Mouse (Mus musculus): ENCODE data around the gene Pskh1. TPM values are rescaled to one million over a fixed set of nuclear protein-coding genes. Genes with fewer than 3 reads are reported as not detected.
A peak's percentile ranks its signal among the peaks of the same experiment; 100 is the strongest.

The Pskh1 gene
- polyA plus RNA-seq, 1 experiment from 2014 or later: 30.4 TPM

- Histone ChIP-seq H3K27ac (ENCODE audit: low read length) (peak overlapping the region; percentile 86), H3K9me3 (replicated peaks; ENCODE audit: control insufficient read depth, low read length) (no peaks in the 10 kb centered on the region), H3K4me1 (ENCODE audit: control insufficient read depth, insufficient read depth, low read length) (peaks cover 31% of the 10 kb centered on the region), H3K27me3 (ENCODE audit: control insufficient read depth, insufficient read depth, low read length) (no peaks in the 10 kb centered on the region), H3K9ac (ENCODE audit: low read length) (peak overlapping the region; percentile 93), H3K36me3 (ENCODE audit: control insufficient read depth, insufficient read depth, low read length) (no peaks in the 10 kb centered on the region), H3K4me3 (replicated peaks; ENCODE audit: low read length) (peak overlapping the region; percentile 84), H3K4me2 (ENCODE audit: low read depth, low read length) (peak overlapping the region; percentile 87)
- no peak for ATAC-seq (ENCODE audit: insufficient read depth, low FRiP score)
- 12% methylated on average over 15 of the region's 15 CpGs for WGBS
Observed at GRCm38 (mm10) chr8:105856168-105856835, 43.9 kb upstream of the Pskh1 start.

DNA sequence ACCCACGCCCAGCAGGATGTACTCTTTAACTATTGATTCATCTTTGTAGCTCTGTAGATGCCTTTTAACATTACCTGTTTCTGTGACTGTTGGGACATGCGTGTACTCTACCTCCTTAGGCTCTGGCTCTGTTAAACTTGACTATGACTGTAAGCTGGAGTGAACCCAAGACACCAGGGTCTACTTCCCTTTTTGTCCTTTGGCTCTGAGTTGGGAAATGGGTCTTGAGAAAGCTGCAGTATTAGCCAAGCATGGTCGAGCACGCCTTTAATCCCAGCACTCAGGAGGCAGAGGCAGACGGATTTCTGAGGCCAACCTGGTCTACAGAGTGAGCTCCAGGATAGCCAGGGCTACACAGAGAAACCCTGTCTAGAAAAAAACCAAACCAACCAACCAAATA lies 41.7 kb upstream of the Pskh1 start:
- no peaks in the 10 kb centered on the region for H3K9me3 ChIP-seq (replicated peaks; ENCODE audit: control insufficient read depth, low read length)
- no peaks in the 10 kb centered on the region for H3K27me3 ChIP-seq (ENCODE audit: control insufficient read depth, insufficient read depth, low read length)
- no peak for ATAC-seq (ENCODE audit: insufficient read depth, low FRiP score)
- 82% methylated on average over 5 of the region's 5 CpGs for WGBS
- no peak overlapping the region for H3K4me2 ChIP-seq (ENCODE audit: low read depth, low read length)
- H3K27ac ChIP-seq (ENCODE audit: low read length): peak overlapping the region; percentile 93; the same call in 1 of the 2 replicates
- H3K4me3 ChIP-seq (replicated peaks; ENCODE audit: low read length): no peak overlapping the region
- no peak overlapping the region for H3K9ac ChIP-seq (ENCODE audit: low read length)
- H3K4me1 ChIP-seq (ENCODE audit: control insufficient read depth, insufficient read depth, low read length): peaks cover 45% of the 10 kb centered on the region
- no peaks in the 10 kb centered on the region for H3K36me3 ChIP-seq (ENCODE audit: control insufficient read depth, insufficient read depth, low read length)

GRCm38 (mm10) chr8:105859314-105859713 lies 40.9 kb upstream of the Pskh1 start:
- H3K9me3 ChIP-seq (replicated peaks; ENCODE audit: control insufficient read depth, low read length): no peaks in the 10 kb centered on the region
- ATAC-seq (ENCODE audit: insufficient read depth, low FRiP score): no peak
- peaks cover 45% of the 10 kb centered on the region for H3K4me1 ChIP-seq (ENCODE audit: control insufficient read depth, insufficient read depth, low read length)
- peak overlapping the region; percentile 59 for H3K4me2 ChIP-seq (ENCODE audit: low read depth, low read length)
- H3K36me3 ChIP-seq (ENCODE audit: control insufficient read depth, insufficient read depth, low read length): no peaks in the 10 kb centered on the region
- H3K9ac ChIP-seq (ENCODE audit: low read length): no peak overlapping the region
- 45% methylated on average over 5 of the region's 5 CpGs for WGBS
- H3K27me3 ChIP-seq (ENCODE audit: control insufficient read depth, insufficient read depth, low read length): no peaks in the 10 kb centered on the region
- peak overlapping the region; percentile 93 for H3K27ac ChIP-seq (ENCODE audit: low read length)
- peak overlapping the region; percentile 98; the same call in 1 of the 2 replicates for H3K4me3 ChIP-seq (replicated peaks; ENCODE audit: low read length)

DNA sequence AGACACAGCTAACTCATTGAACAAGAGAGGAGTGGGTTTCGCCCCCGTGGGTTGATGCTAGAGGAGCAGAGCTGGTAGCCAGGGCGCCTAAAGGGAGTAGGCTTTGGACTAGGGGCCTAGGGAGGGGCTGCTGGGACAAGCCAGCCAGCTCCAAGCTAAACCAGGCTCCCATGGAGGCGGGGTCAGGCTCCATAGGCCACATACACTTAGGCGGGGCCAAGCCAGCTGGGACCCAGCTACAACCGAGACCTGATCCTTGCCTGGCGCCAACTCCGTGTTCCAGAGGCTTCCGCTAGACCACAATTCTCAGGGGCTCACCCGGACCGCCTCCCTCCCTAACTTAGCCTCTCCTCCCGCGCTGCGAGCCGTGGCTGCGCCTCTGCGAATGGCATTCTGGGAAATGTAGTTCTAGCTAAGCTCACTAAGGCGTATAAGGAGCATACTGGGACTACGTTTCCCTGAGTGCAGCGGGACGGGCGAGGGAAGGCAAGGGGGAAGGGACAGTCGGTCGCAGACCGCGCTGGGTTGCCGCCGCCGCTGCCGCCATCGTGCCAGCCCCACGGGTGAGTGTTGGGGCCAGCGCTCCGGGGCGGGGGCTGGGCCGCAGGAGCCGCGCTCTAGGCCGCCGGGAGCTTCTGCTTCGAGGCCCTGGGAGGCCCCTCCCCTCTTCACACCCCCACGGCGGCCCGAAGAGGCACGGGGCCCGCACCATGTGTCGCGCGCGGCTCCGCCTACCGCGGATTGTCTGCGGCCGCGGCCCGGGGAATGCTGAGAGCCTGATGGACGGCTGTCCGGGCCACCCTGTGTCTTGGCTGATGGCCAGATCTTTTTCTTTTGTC lies 39.9 kb upstream of the Pskh1 start, which contains the start of gene Nutf2:
Gene Nutf2 (plus strand): TSS at position 438 of the 839 bp plus-strand sequence.
- WGBS: 1% methylated on average over 58 of the region's 59 CpGs
- Histone ChIP-seq H3K4me3 (replicated peaks; ENCODE audit: low read length) (peak within 1 kb of the TSS; percentile 98), H3K36me3 (ENCODE audit: control insufficient read depth, insufficient read depth, low read length) (no peaks in the 10 kb centered on the region), H3K9me3 (replicated peaks; ENCODE audit: control insufficient read depth, low read length) (no peaks in the 10 kb centered on the region), H3K27ac (ENCODE audit: low read length) (peak within 1 kb of the TSS; percentile 93), H3K9ac (ENCODE audit: low read length) (peak within 1 kb of the TSS; percentile 95), H3K4me1 (ENCODE audit: control insufficient read depth, insufficient read depth, low read length) (peaks cover 45% of the 10 kb centered on the region), H3K27me3 (ENCODE audit: control insufficient read depth, insufficient read depth, low read length) (no peaks in the 10 kb centered on the region), H3K4me2 (ENCODE audit: low read depth, low read length) (peak within 1 kb of the TSS; percentile 88)
- peak; percentile 99 for ATAC-seq (ENCODE audit: insufficient read depth, low FRiP score)

DNA sequence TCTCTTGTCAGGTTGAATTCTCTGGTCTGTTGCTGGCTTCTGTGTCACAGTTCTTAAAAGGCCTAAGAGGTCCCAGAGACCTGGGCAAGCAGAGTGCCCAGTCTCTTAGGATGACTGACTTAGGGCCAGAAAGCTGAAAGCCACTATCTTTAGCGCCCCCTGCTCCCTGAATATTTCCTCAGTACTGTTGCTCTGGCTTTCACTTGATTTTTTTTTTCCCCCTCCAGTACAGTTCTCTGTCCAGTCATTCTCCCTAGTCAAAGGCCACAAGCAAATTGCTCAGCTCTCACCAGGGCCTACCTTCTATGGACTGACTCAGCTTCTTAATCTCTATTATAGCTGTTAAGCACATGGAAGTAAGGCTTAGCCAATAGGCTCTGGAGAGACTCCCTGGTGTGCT lies 38.3 kb upstream of the Pskh1 start:
- peak overlapping the region; percentile 95 for H3K9ac ChIP-seq (ENCODE audit: low read length)
- peak overlapping the region; percentile 98 for H3K4me3 ChIP-seq (replicated peaks; ENCODE audit: low read length)
- ATAC-seq (ENCODE audit: insufficient read depth, low FRiP score): no peak
- no peaks in the 10 kb centered on the region for H3K27me3 ChIP-seq (ENCODE audit: control insufficient read depth, insufficient read depth, low read length)
- 10% methylated on average over 1 of the region's 1 CpGs for WGBS
- H3K9me3 ChIP-seq (replicated peaks; ENCODE audit: control insufficient read depth, low read length): no peaks in the 10 kb centered on the region
- H3K4me1 ChIP-seq (ENCODE audit: control insufficient read depth, insufficient read depth, low read length): peaks cover 34% of the 10 kb centered on the region
- H3K36me3 ChIP-seq (ENCODE audit: control insufficient read depth, insufficient read depth, low read length): 0 out of 2 replicates have a peak, but pooled peaks cover 2% of the 10 kb centered on the region
- peak overlapping the region; percentile 88 for H3K4me2 ChIP-seq (ENCODE audit: low read depth, low read length)
- H3K27ac ChIP-seq (ENCODE audit: low read length): no peak overlapping the region

DNA sequence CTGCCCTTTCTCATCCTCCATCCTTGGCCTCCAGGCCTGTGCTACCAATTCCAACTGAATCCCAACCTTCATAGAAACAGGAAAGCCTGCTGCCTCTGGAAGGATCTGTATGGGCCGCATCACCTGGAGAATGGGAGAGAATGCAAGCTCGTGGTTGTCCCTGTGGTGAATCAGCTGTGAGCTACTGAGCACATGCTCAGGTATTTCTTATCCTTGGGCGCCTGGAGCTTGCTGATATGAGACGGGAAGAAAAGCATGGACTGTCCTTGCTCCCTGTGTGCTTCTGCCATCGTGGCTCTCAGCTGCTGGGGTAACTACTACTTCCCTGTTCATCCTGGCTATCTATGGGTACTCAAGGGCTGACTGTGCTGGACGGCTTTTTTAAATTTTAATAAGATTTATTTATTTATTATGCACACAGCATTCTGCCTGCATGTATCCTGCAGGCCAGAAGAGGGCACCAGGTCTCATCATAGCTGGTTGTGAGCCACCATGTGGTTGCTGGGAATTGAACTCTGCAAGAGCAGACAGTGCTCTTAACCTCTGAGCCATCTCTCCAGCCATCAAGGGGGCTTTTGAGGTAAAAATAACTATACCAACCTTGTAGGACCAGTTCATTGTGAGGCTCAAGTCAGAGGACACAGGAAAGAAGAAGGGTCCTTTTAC lies 33.7 kb upstream of the Pskh1 start:
- Histone ChIP-seq H3K27ac (ENCODE audit: low read length) (no peak overlapping the region), H3K4me2 (ENCODE audit: low read depth, low read length) (no peak overlapping the region), H3K27me3 (ENCODE audit: control insufficient read depth, insufficient read depth, low read length) (no peaks in the 10 kb centered on the region), H3K36me3 (ENCODE audit: control insufficient read depth, insufficient read depth, low read length) (peaks cover 5% of the 10 kb centered on the region; the same call in 1 of the 2 replicates), H3K9me3 (replicated peaks; ENCODE audit: control insufficient read depth, low read length) (no peaks in the 10 kb centered on the region), H3K4me3 (replicated peaks; ENCODE audit: low read length) (no peak overlapping the region), H3K4me1 (ENCODE audit: control insufficient read depth, insufficient read depth, low read length) (peaks cover 12% of the 10 kb centered on the region), H3K9ac (ENCODE audit: low read length) (no peak overlapping the region)
- WGBS: 80% methylated on average over 6 of the region's 6 CpGs
- ATAC-seq (ENCODE audit: insufficient read depth, low FRiP score): no peak

- Histone ChIP-seq H3K4me2 (ENCODE audit: low read depth, low read length) (no peak overlapping the region), H3K27me3 (ENCODE audit: control insufficient read depth, insufficient read depth, low read length) (no peaks in the 10 kb centered on the region), H3K4me3 (replicated peaks; ENCODE audit: low read length) (no peak overlapping the region), H3K9me3 (replicated peaks; ENCODE audit: control insufficient read depth, low read length) (no peaks in the 10 kb centered on the region), H3K27ac (ENCODE audit: low read length) (no peak overlapping the region), H3K9ac (ENCODE audit: low read length) (no peak overlapping the region), H3K36me3 (ENCODE audit: control insufficient read depth, insufficient read depth, low read length) (peaks cover 19% of the 10 kb centered on the region), H3K4me1 (ENCODE audit: control insufficient read depth, insufficient read depth, low read length) (no peaks in the 10 kb centered on the region)
- WGBS: 80% methylated on average over 6 of the region's 6 CpGs
- peak; percentile 44; the same call in 1 of the 2 replicates for ATAC-seq (ENCODE audit: insufficient read depth, low FRiP score)
Observed at GRCm38 (mm10) chr8:105874301-105874700, 25.9 kb upstream of the Pskh1 start.

- peak within 1 kb of the TSS; percentile 66; the same call in 1 of the 2 replicates for H3K27ac ChIP-seq (ENCODE audit: low read length)
- H3K4me3 ChIP-seq (replicated peaks; ENCODE audit: low read length): peak within 1 kb of the TSS; percentile 87
- peak within 1 kb of the TSS; percentile 97 for H3K4me2 ChIP-seq (ENCODE audit: low read depth, low read length)
- WGBS: under 1% methylated on average over 45 of the region's 45 CpGs
- H3K36me3 ChIP-seq (ENCODE audit: control insufficient read depth, insufficient read depth, low read length): peaks cover 15% of the 10 kb centered on the region
- peaks cover 14% of the 10 kb centered on the region for H3K4me1 ChIP-seq (ENCODE audit: control insufficient read depth, insufficient read depth, low read length)
- ATAC-seq (ENCODE audit: insufficient read depth, low FRiP score): peak; percentile 89
- H3K9me3 ChIP-seq (replicated peaks; ENCODE audit: control insufficient read depth, low read length): no peaks in the 10 kb centered on the region
- H3K9ac ChIP-seq (ENCODE audit: low read length): peak within 1 kb of the TSS; percentile 93
- H3K27me3 ChIP-seq (ENCODE audit: control insufficient read depth, insufficient read depth, low read length): no peaks in the 10 kb centered on the region
Observed at GRCm38 (mm10) chr8:105880754-105881520, 19.3 kb upstream of the Pskh1 start, which contains the start of gene Edc4. Gene Edc4, plus strand, starts transcription at chr8:105880881.

Measured in stomach, embryonic 16.5 days (tissue).